Mouse (Mus musculus): Measurements from ENCODE around the gene Prdx4. TPM values are rescaled to one million over a fixed set of nuclear protein-coding genes. Genes with fewer than 3 reads are reported as not detected.

Gene Prdx4
- polyA plus RNA-seq, 1 experiment = 97.8 TPM

- H3K27me3 ChIP-seq (ENCODE audit: control insufficient read depth, insufficient read depth, insufficient read length) = no peaks in the 10 kb centered on the region
- TF ChIP-seq CEBPB (IDR thresholded peaks at IDR 0.05; ENCODE audit: insufficient read depth, poor library complexity, severe bottlenecking) (no peak), MYOD1 (IDR thresholded peaks at IDR 0.05; ENCODE audit: control insufficient read depth in 1 of 3, insufficient read length in 2 of 3, low read depth in 2 of 3) (no peak), TCF12 (IDR thresholded peaks at IDR 0.05; ENCODE audit: insufficient read depth, poor library complexity, severe bottlenecking) (no peak), E2F4 (IDR thresholded peaks at IDR 0.05; ENCODE audit: insufficient read depth) (no peak), MYOG (IDR thresholded peaks at IDR 0.05; ENCODE audit: control insufficient read depth in 1 of 3, insufficient read depth in 1 of 3, insufficient read length in 2 of 3, low read depth in 2 of 3) (no peak), MAX (IDR thresholded peaks at IDR 0.05; ENCODE audit: low read depth) (no peak), REST (IDR thresholded peaks at IDR 0.05; ENCODE audit: insufficient read depth, insufficient read length) (no peak), POLR2A (IDR thresholded peaks at IDR 0.05; ENCODE audit: insufficient read length, low read depth) (no peak)
- H3K4me2 ChIP-seq (ENCODE audit: low read depth) = no peak overlapping the region
- no peak overlapping the region for H3K4me3 ChIP-seq
- no peaks in the 10 kb centered on the region for H3K79me2 ChIP-seq (ENCODE audit: control insufficient read depth, insufficient read depth)
- no peak overlapping the region for H3ac ChIP-seq (ENCODE audit: control insufficient read depth, insufficient read length)
- no peaks in the 10 kb centered on the region for H3K36me3 ChIP-seq (ENCODE audit: control insufficient read depth, insufficient read depth)
Measured at GRCm38 (mm10) chrX:155346249-155346648, 5.7 kb upstream of the Prdx4 start.

- Histone ChIP-seq H3ac (ENCODE audit: control insufficient read depth, insufficient read length) (peak overlapping the region; percentile 56), H3K4me3 (peak overlapping the region; percentile 40), H3K36me3 (ENCODE audit: control insufficient read depth, insufficient read depth) (peaks cover 3% of the 10 kb centered on the region), H3K79me2 (ENCODE audit: control insufficient read depth, insufficient read depth) (peaks cover 7% of the 10 kb centered on the region), H3K27me3 (ENCODE audit: control insufficient read depth, insufficient read depth, insufficient read length) (no peaks in the 10 kb centered on the region), H3K4me2 (ENCODE audit: low read depth) (peak overlapping the region; percentile 43)
- TF ChIP-seq SRF (IDR thresholded peaks at IDR 0.05; ENCODE audit: control insufficient read depth, insufficient read length, low read depth) (no peak), E2F4 (IDR thresholded peaks at IDR 0.05; ENCODE audit: insufficient read depth) (peak; percentile 14), POLR2A (IDR thresholded peaks at IDR 0.05; ENCODE audit: insufficient read length, low read depth) (peak; percentile 84), POLR2AphosphoS2 (IDR thresholded peaks at IDR 0.05; ENCODE audit: insufficient read length, low read depth) (peak; percentile 80), MAX (IDR thresholded peaks at IDR 0.05; ENCODE audit: low read depth) (no peak), USF1 (IDR thresholded peaks at IDR 0.05; ENCODE audit: low read depth) (peak; percentile 51), TCF12 (IDR thresholded peaks at IDR 0.05; ENCODE audit: insufficient read depth, poor library complexity, severe bottlenecking) (no peak), MYOD1 (IDR thresholded peaks at IDR 0.05; ENCODE audit: control insufficient read depth in 1 of 3, insufficient read length in 2 of 3, low read depth in 2 of 3) (no peak)
Measured at GRCm38 (mm10) chrX:155337905-155338721, 2.4 kb downstream of the Prdx4 start.

- Histone ChIP-seq H3K79me2 (ENCODE audit: control insufficient read depth, insufficient read depth) (peaks cover 7% of the 10 kb centered on the region), H3K36me3 (ENCODE audit: control insufficient read depth, insufficient read depth) (peaks cover 3% of the 10 kb centered on the region), H3K4me3 (peak overlapping the region; percentile 40), H3K4me2 (ENCODE audit: low read depth) (peak overlapping the region; percentile 43), H3K27me3 (ENCODE audit: control insufficient read depth, insufficient read depth, insufficient read length) (no peaks in the 10 kb centered on the region), H3ac (ENCODE audit: control insufficient read depth, insufficient read length) (peak overlapping the region; percentile 56)
- no peak for TF ChIP-seq MAX (IDR thresholded peaks at IDR 0.05; ENCODE audit: low read depth)
- no peak for TF ChIP-seq CEBPB (IDR thresholded peaks at IDR 0.05; ENCODE audit: insufficient read depth, poor library complexity, severe bottlenecking)
- no peak for TF ChIP-seq MYOD1 (IDR thresholded peaks at IDR 0.05; ENCODE audit: control insufficient read depth in 1 of 3, insufficient read length in 2 of 3, low read depth in 2 of 3)
- TF ChIP-seq TCF3 (IDR thresholded peaks at IDR 0.05; ENCODE audit: insufficient read length, low read depth) = no peak
- no peak for TF ChIP-seq USF1 (IDR thresholded peaks at IDR 0.05; ENCODE audit: low read depth)
- TF ChIP-seq TCF12 (IDR thresholded peaks at IDR 0.05; ENCODE audit: insufficient read depth, poor library complexity, severe bottlenecking) = no peak
- TF ChIP-seq POLR2AphosphoS2 (IDR thresholded peaks at IDR 0.05; ENCODE audit: insufficient read length, low read depth) = no peak
- TF ChIP-seq SRF (IDR thresholded peaks at IDR 0.05; ENCODE audit: control insufficient read depth, insufficient read length, low read depth) = no peak
- TF ChIP-seq POLR2A (IDR thresholded peaks at IDR 0.05; ENCODE audit: insufficient read length, low read depth) = no peak
- no peak for TF ChIP-seq E2F4 (IDR thresholded peaks at IDR 0.05; ENCODE audit: insufficient read depth)
- no peak for TF ChIP-seq MYOG (IDR thresholded peaks at IDR 0.05; ENCODE audit: control insufficient read depth in 1 of 3, insufficient read depth in 1 of 3, insufficient read length in 2 of 3, low read depth in 2 of 3)
Measured at GRCm38 (mm10) chrX:155337567-155337904, 3.0 kb downstream of the Prdx4 start.

- Histone ChIP-seq H3K4me3 (no peak overlapping the region), H3K4me2 (ENCODE audit: low read depth) (no peak overlapping the region), H3K36me3 (ENCODE audit: control insufficient read depth, insufficient read depth) (no peaks in the 10 kb centered on the region), H3ac (ENCODE audit: control insufficient read depth, insufficient read length) (no peak overlapping the region), H3K27me3 (ENCODE audit: control insufficient read depth, insufficient read depth, insufficient read length) (no peaks in the 10 kb centered on the region), H3K79me2 (ENCODE audit: control insufficient read depth, insufficient read depth) (no peaks in the 10 kb centered on the region)
- no peak for TF ChIP-seq MYOD1 (IDR thresholded peaks at IDR 0.05; ENCODE audit: control insufficient read depth in 1 of 3, insufficient read length in 2 of 3, low read depth in 2 of 3)
- no peak for TF ChIP-seq REST (IDR thresholded peaks at IDR 0.05; ENCODE audit: insufficient read depth, insufficient read length)
- no peak for TF ChIP-seq USF1 (IDR thresholded peaks at IDR 0.05; ENCODE audit: low read depth)
Measured at GRCm38 (mm10) chrX:155318005-155318404, 22.5 kb downstream of the Prdx4 start.

GRCm38 (mm10) chrX:155306390-155306789 lies 34.2 kb downstream of the Prdx4 start:
- Histone ChIP-seq H3K36me3 (ENCODE audit: control insufficient read depth, insufficient read depth) (no peaks in the 10 kb centered on the region), H3K27me3 (ENCODE audit: control insufficient read depth, insufficient read depth, insufficient read length) (no peaks in the 10 kb centered on the region), H3ac (ENCODE audit: control insufficient read depth, insufficient read length) (no peak overlapping the region), H3K4me3 (no peak overlapping the region), H3K4me2 (ENCODE audit: low read depth) (no peak overlapping the region), H3K79me2 (ENCODE audit: control insufficient read depth, insufficient read depth) (no peaks in the 10 kb centered on the region)
- no peak for TF ChIP-seq MYOD1 (IDR thresholded peaks at IDR 0.05; ENCODE audit: control insufficient read depth in 1 of 3, insufficient read length in 2 of 3, low read depth in 2 of 3)
- TF ChIP-seq POLR2AphosphoS2 (IDR thresholded peaks at IDR 0.05; ENCODE audit: insufficient read length, low read depth) = no peak
- TF ChIP-seq TCF3 (IDR thresholded peaks at IDR 0.05; ENCODE audit: insufficient read length, low read depth) = no peak
- TF ChIP-seq TCF12 (IDR thresholded peaks at IDR 0.05; ENCODE audit: insufficient read depth, poor library complexity, severe bottlenecking) = no peak
- TF ChIP-seq POLR2A (IDR thresholded peaks at IDR 0.05; ENCODE audit: insufficient read length, low read depth) = no peak
- TF ChIP-seq CEBPB (IDR thresholded peaks at IDR 0.05; ENCODE audit: insufficient read depth, poor library complexity, severe bottlenecking) = no peak
- TF ChIP-seq E2F4 (IDR thresholded peaks at IDR 0.05; ENCODE audit: insufficient read depth) = no peak
- TF ChIP-seq REST (IDR thresholded peaks at IDR 0.05; ENCODE audit: insufficient read depth, insufficient read length) = no peak
- no peak for TF ChIP-seq USF1 (IDR thresholded peaks at IDR 0.05; ENCODE audit: low read depth)
- TF ChIP-seq MAX (IDR thresholded peaks at IDR 0.05; ENCODE audit: low read depth) = no peak
- no peak for TF ChIP-seq MYOG (IDR thresholded peaks at IDR 0.05; ENCODE audit: control insufficient read depth in 1 of 3, insufficient read depth in 1 of 3, insufficient read length in 2 of 3, low read depth in 2 of 3)
- TF ChIP-seq SRF (IDR thresholded peaks at IDR 0.05; ENCODE audit: control insufficient read depth, insufficient read length, low read depth) = no peak
